Mouse (Mus musculus) frontal cortex, postnatal 36 days (tissue): ENCODE results near the gene Syt5.
A peak's percentile ranks its signal among the peaks of the same experiment; 100 is the strongest.
"Not testable (repeated sequence)": the region's sequence is repeated elsewhere in the genome, so short reads cannot be mapped to it uniquely, and the experiment has no call there.

Experiments
- DNase-seq, 2 experiments: peaks; one replicate each; pipeline ENCODE4 v3.0.0; 2022; ENCODE audit warnings: low spot score in 2 of 2

Syt5 gene

GRCm38 (mm10) chr7:4547221-4547641, at the start of gene Syt5:
Gene Syt5, minus strand, starts transcription at chr7:4547541.
- peak; percentile 65 to 74 for DNase-seq

- not testable (repeated sequence) for DNase-seq
Measured at GRCm38 (mm10) chr7:4597046-4597445, 49.7 kb upstream of the Syt5 start.

- not testable (repeated sequence) for DNase-seq
Measured at GRCm38 (mm10) chr7:4581481-4581880, 34.1 kb upstream of the Syt5 start.

GRCm38 (mm10) chr7:4572361-4572760, 25.0 kb upstream of the Syt5 start:
- DNase-seq = not testable (repeated sequence)

GRCm38 (mm10) chr7:4562660-4563059, 15.3 kb upstream of the Syt5 start:
- DNase-seq = no peak

- no peak for DNase-seq
Measured at GRCm38 (mm10) chr7:4557167-4557560, 9.8 kb upstream of the Syt5 start.

GRCm38 (mm10) chr7:4556256-4557166, 9.2 kb upstream of the Syt5 start:
- peak; percentile 78 to 85 for DNase-seq

- peak; percentile 92 to 97 for DNase-seq
Measured at GRCm38 (mm10) chr7:4546591-4547131, 680 bp downstream of the Syt5 start.

- no peak for DNase-seq
Measured at GRCm38 (mm10) chr7:4546050-4546449, 1.3 kb downstream of the Syt5 start.

- DNase-seq = no peak
Measured at GRCm38 (mm10) chr7:4542013-4542412, 5.3 kb downstream of the Syt5 start.

- no peak for DNase-seq
Measured at GRCm38 (mm10) chr7:4541344-4541743, 6.0 kb downstream of the Syt5 start.

GRCm38 (mm10) chr7:4539019-4539418, 8.3 kb downstream of the Syt5 start:
- no peak for DNase-seq

GRCm38 (mm10) chr7:4537181-4537580, 10.2 kb downstream of the Syt5 start:
- no peak for DNase-seq

- no peak for DNase-seq
Measured at GRCm38 (mm10) chr7:4536369-4536768, 11.0 kb downstream of the Syt5 start.

GRCm38 (mm10) chr7:4532005-4532729, 15.2 kb downstream of the Syt5 start, which contains the start of gene Dnaaf3:
Gene Dnaaf3, minus strand, starts transcription at chr7:4532453.
- DNase-seq = no peak

- DNase-seq = not testable (repeated sequence)
Measured at GRCm38 (mm10) chr7:4530166-4530565, 17.2 kb downstream of the Syt5 start.

GRCm38 (mm10) chr7:4527302-4527689, 20.0 kb downstream of the Syt5 start:
- DNase-seq = no peak

- peak; percentile 66 to 75 for DNase-seq
Measured at GRCm38 (mm10) chr7:4526341-4527301, 20.7 kb downstream of the Syt5 start.

- peak in 1 of 2 experiments; percentile 40 for DNase-seq
Measured at GRCm38 (mm10) chr7:4524212-4524922, 23.0 kb downstream of the Syt5 start, which contains the start of gene Tnni3. Gene Tnni3, minus strand, starts transcription at chr7:4524229.
